Mouse (Mus musculus): Measurements from ENCODE around the gene Tnr. TPM values are rescaled to one million over a fixed set of nuclear protein-coding genes. Genes with fewer than 3 reads are reported as not detected.

Tnr gene
- polyA plus RNA-seq, 1 experiment from 2014 or later: 1.4 TPM

DNA sequence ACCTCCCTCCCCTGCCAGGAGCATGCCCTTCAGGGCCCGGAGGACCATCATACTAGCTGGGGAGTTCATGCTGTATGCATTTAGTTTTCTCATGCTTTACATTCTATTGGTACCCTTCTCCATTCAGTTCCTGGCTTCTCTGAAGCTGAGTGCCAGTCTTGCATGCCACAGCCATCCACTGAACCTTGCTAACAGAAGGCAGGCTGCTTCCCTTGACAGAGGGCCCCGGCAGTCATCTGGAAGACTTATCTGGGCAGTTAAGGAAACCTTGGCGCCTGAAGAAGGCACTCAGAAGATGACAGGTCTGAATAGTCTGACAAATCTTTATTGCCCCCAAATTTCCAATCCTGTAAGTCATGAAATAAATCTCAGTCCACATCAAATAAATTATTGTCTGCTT lies 131.7 kb downstream of the Tnr start:
- Histone ChIP-seq H3K9ac (no peak overlapping the region), H3K27ac (no peak overlapping the region), H3K36me3 (no peaks in the 10 kb centered on the region), H3K9me3 (replicated peaks) (no peaks in the 10 kb centered on the region), H3K4me3 (no peak overlapping the region), H3K27me3 (no peaks in the 10 kb centered on the region), H3K4me2 (replicated peaks) (no peak overlapping the region), H3K4me1 (peaks cover 18% of the 10 kb centered on the region)
- WGBS: 72% methylated on average over 3 of the region's 3 CpGs
- no peak for ATAC-seq (ENCODE audit: low FRiP score)

DNA sequence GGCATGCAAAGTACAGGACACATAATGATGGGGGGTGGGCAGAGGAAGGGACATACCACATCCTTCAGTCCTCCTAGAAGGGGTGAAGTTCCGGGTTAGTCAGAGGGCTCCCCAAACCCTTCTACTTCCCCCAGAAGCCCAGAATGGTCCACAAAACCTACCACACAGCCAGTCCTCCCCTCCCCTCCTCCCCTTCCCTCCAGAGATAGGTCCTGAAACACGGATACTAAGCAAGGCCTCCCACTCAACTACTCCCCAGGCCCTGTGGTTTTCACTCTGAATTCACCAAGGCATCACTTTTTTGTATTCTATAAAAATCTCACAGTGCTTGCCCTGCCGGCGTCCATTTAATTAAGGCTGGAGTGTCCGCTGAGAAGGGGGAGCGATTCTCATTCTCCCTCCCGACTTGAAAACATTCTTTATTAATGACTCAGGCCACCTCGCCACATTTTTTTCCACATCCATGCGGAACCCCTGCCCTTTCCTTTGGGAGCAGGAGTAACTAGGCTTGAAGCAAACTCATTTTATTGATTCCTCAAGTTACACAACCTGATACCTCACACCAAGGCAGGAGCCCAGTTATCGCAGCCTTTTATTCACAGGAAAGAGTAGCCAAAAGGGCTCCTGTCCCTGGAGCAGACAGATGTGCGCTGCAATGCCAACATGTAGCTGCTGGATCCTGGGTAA lies 134.4 kb downstream of the Tnr start:
- H3K4me3 ChIP-seq: no peak overlapping the region
- H3K9me3 ChIP-seq (replicated peaks): no peaks in the 10 kb centered on the region
- WGBS: 32% methylated on average over 11 of the region's 11 CpGs
- no peaks in the 10 kb centered on the region for H3K36me3 ChIP-seq
- H3K4me1 ChIP-seq: peaks cover 20% of the 10 kb centered on the region
- H3K27me3 ChIP-seq: no peaks in the 10 kb centered on the region
- no peak overlapping the region for H3K4me2 ChIP-seq (replicated peaks)
- no peak overlapping the region for H3K9ac ChIP-seq
- H3K27ac ChIP-seq: 0 out of 2 replicates have a peak overlapping the region, but pooled peaks have one; percentile 24
- no peak for ATAC-seq (ENCODE audit: low FRiP score)

DNA sequence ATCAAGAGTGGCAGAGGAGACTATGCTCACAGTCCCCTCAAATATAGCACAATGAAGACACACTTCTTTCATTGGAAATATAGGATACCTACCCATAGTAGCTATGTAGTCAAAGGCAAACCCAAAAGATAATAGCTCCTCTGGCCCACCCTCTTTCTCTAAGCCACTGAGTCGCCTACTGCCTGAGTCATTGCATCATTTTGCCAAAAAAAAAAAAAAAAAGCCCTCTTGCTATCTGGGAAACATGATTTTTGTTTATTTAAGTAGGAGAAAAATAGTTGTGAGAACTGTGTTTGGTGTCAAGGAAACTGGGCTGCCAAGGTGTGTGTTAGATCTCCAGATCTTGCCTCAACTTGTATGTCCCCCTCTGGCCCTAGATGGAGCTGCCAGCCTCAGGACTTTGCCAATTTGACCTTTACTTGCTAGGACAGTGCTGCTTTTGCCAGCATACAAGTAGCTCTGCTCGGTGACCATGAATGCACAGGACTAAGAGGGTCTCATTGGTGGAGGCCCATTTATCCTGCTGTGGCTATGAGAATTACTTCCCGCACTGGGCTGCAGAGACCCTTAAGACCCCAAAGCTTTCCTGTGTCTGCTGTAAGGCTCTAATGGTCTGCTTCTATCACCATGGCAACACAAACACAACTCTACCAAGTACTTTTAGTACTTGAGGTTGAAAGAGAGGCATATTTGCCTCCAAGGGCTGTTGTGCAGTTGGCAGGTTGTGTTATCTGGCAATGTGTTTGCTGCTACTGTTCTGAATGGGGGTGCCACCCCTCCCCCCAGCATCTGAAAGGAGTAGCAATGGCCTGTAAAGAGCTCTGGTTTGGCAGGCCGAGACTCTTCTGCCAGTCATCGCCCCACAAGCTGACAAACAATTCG lies 137.3 kb downstream of the Tnr start:
- H3K36me3 ChIP-seq: no peaks in the 10 kb centered on the region
- ATAC-seq (ENCODE audit: low FRiP score): peak; percentile 47
- H3K9ac ChIP-seq: no peak overlapping the region
- H3K4me2 ChIP-seq (replicated peaks): no peak overlapping the region
- H3K27me3 ChIP-seq: no peaks in the 10 kb centered on the region
- peaks cover 20% of the 10 kb centered on the region for H3K4me1 ChIP-seq
- H3K9me3 ChIP-seq (replicated peaks): no peaks in the 10 kb centered on the region
- WGBS: 50% methylated on average over 6 of the region's 6 CpGs
- H3K4me3 ChIP-seq: no peak overlapping the region
- no peak overlapping the region for H3K27ac ChIP-seq

DNA sequence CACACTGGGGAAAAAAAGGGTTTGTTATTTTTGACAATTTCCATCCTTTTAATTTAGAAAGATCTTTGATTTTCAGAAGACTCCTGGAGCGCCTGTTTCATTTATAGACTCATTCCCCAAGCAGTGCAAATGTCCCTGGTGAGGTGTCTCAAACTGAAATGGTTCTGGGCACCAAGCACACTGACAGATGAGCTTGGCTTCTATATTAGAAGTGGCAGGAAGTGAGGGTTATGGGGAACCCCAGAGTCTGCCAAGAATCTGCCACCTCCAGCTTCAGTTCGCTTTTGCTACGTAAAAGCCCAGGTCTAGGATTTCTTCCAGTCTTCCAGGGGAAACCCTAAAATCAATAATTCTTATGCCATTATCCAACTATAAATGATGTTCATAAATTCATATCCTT lies 140.9 kb downstream of the Tnr start:
- H3K4me1 ChIP-seq: peaks cover 7% of the 10 kb centered on the region; the same call in 1 of the 2 replicates
- H3K4me3 ChIP-seq: no peak overlapping the region
- H3K9ac ChIP-seq: no peak overlapping the region
- no peaks in the 10 kb centered on the region for H3K27me3 ChIP-seq
- no peak for ATAC-seq (ENCODE audit: low FRiP score)
- H3K36me3 ChIP-seq: no peaks in the 10 kb centered on the region
- no peaks in the 10 kb centered on the region for H3K9me3 ChIP-seq (replicated peaks)
- H3K4me2 ChIP-seq (replicated peaks): no peak overlapping the region
- no peak overlapping the region for H3K27ac ChIP-seq
- 89% methylated on average over 3 of the region's 3 CpGs for WGBS

DNA sequence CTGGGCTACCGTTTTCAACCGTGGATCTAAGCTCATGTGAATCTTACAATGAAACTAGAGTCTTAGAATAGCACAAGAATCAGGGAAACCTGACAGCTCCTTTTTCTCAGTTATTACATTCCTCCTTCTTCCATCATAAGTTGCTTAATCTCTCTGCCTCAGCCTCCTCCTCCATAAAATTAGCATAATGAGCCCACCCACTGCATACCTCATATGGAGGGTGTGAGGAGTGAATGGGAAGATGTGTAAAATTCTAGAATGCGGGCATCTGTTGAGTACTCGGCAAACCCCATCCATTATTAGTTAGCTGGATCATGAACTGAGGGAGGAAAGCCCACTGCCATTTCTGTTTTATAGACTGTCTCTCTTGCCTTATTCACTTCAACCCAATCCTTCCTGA lies 141.4 kb downstream of the Tnr start:
- H3K27me3 ChIP-seq: no peaks in the 10 kb centered on the region
- no peaks in the 10 kb centered on the region for H3K36me3 ChIP-seq
- whole genome bisulfite sequencing: 90% methylated on average over 4 of the region's 4 CpGs
- H3K27ac ChIP-seq: no peak overlapping the region
- no peak overlapping the region for H3K4me3 ChIP-seq
- no peaks in the 10 kb centered on the region for H3K9me3 ChIP-seq (replicated peaks)
- no peak overlapping the region for H3K9ac ChIP-seq
- H3K4me1 ChIP-seq: peaks cover 8% of the 10 kb centered on the region
- no peak for ATAC-seq (ENCODE audit: low FRiP score)
- no peak overlapping the region for H3K4me2 ChIP-seq (replicated peaks)

DNA sequence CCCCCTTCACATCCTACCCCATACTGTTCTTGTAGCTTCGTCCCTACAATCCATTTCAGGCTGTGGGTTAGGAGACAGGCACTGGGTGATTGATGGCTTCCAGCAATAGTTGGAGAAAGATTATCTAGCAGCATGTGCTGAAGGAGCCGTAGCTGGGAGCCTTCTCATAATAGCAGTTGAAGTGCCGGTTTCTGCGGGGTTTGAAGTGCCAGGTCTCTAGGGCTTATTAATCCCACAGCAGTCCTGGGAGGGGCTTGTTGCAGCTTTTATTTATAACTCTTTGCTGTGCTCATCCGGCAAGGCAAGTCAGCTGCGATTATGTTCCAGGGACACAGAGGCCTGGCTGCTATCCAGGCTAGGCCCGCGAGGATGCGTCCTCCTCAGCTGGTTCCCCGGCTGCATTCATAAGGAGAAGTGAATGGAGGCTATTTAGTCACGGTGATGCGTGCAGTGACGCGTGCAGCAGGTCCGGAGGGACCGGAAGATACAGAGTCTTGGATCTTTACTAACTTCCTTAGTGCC lies 147.1 kb downstream of the Tnr start:
- peak overlapping the region; percentile 46 for H3K27ac ChIP-seq
- peak overlapping the region; percentile 37 for H3K4me2 ChIP-seq (replicated peaks)
- H3K36me3 ChIP-seq: no peaks in the 10 kb centered on the region
- no peaks in the 10 kb centered on the region for H3K9me3 ChIP-seq (replicated peaks)
- no peaks in the 10 kb centered on the region for H3K27me3 ChIP-seq
- ATAC-seq (ENCODE audit: low FRiP score): peak; percentile 90
- H3K4me1 ChIP-seq: peaks cover 15% of the 10 kb centered on the region
- no peak overlapping the region for H3K4me3 ChIP-seq
- H3K9ac ChIP-seq: no peak overlapping the region
- 16% methylated on average over 16 of the region's 16 CpGs for WGBS

DNA sequence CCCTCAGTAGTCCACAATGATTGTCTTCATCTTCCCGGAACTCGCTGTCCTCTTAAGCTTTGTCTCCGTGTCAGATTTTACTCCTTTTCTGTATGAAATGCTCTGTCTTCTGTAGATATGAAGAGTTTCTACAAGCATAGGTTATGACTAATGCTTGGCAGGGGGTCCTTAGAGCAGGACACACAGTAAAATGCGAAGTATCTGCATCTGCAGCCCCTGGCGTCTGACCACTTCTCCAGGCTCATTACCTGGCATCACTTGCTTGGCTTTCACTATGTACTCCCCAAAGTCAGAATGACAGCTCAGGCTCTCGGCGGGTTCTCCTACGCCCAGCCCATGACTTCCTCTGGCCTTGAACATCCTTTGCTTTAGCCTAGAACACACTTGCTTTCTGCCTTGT lies 147.6 kb downstream of the Tnr start:
- Histone ChIP-seq H3K9ac (no peak overlapping the region), H3K9me3 (replicated peaks) (no peaks in the 10 kb centered on the region), H3K4me2 (replicated peaks) (peak overlapping the region; percentile 37), H3K4me1 (peaks cover 15% of the 10 kb centered on the region), H3K27me3 (no peaks in the 10 kb centered on the region), H3K27ac (peak overlapping the region; percentile 46; the same call in 1 of the 2 replicates), H3K36me3 (no peaks in the 10 kb centered on the region), H3K4me3 (no peak overlapping the region)
- WGBS: 78% methylated on average over 8 of the region's 8 CpGs
- ATAC-seq (ENCODE audit: low FRiP score): peak; percentile 35

DNA sequence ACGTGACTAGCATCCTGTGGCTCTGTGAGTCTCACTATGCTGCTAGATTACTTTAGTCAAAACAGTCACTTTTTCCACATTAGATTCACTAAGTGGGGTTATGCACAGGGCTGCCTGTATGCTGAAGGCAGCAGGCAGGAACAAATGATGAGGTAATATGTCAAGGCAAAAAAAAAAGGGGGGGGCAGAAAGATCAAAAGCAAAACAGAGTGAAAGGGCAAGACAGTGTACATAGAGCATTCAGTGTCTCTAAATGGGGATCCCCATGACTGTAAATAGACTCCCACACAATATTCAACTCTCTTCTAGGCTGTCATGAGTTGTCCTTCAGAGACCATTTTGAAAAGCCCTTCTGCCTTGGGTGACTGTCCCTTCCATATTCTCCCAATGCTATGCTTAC lies 150.7 kb downstream of the Tnr start:
- ATAC-seq (ENCODE audit: low FRiP score): no peak
- 72% methylated on average over 1 of the region's 1 CpGs for WGBS
- H3K9me3 ChIP-seq (replicated peaks): no peaks in the 10 kb centered on the region
- H3K4me1 ChIP-seq: peaks cover 15% of the 10 kb centered on the region
- H3K9ac ChIP-seq: no peak overlapping the region
- H3K27me3 ChIP-seq: no peaks in the 10 kb centered on the region
- no peak overlapping the region for H3K4me3 ChIP-seq
- H3K27ac ChIP-seq: no peak overlapping the region
- H3K36me3 ChIP-seq: no peaks in the 10 kb centered on the region
- H3K4me2 ChIP-seq (replicated peaks): no peak overlapping the region

DNA sequence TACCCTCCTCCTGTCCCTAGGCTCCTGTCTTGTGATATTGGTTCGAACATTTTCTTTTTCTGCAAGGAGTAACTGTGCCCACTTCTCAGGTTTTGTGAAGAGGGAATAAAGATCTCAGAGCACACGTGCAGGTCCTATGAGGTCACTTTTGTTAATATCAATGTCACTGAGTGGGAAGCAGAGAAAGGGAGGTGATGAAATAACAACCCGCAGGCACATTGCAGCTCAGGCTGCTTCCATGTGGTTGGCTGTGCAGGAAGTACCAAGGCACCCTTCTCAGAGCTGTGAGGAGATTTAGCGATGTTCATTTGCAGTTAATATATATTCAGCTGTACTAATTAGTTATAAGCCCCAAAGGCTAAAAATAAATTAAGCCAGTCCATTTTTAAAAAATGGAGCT lies 151.9 kb downstream of the Tnr start:
- Histone ChIP-seq H3K4me3 (no peak overlapping the region), H3K27ac (no peak overlapping the region), H3K27me3 (no peaks in the 10 kb centered on the region), H3K9me3 (replicated peaks) (no peaks in the 10 kb centered on the region), H3K4me2 (replicated peaks) (no peak overlapping the region), H3K9ac (no peak overlapping the region), H3K4me1 (peaks cover 9% of the 10 kb centered on the region), H3K36me3 (no peaks in the 10 kb centered on the region)
- ATAC-seq (ENCODE audit: low FRiP score): 0 out of 2 replicates have a peak, but pooled peaks have one; percentile 26
- 61% methylated on average over 4 of the region's 4 CpGs for WGBS

DNA sequence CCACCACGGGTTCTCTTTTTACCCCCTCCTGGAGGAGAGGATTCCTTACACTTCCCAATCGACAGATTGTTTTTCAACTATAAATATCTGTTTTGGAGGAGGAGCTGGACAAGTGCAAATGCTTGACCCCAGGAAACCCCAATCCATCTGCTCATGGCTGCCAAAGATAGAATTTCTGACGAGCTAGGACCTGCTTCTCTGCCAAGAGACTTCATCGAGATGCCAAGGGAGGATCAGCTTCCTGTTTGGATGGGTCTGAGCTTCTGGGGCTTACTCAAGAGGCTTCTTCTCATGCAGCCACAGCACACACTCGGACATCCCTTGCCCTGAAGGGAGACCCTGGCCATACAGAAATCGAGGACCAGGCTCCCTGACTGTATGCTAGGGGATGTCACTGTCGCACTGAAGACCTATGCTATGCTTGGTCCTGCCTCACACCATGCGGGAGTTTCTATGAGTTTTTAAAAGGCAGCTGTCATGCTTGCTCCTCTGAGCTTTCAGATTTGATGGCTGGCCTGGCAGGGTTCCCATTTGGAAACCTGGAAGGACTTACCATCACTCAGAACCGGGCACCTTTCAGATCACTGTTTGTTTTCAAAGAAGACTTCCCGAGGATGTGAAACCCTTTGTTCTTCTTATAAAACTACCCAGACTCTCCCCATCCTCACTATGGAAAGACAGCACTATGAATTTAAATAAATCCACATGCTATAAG lies 154.8 kb downstream of the Tnr start:
- no peaks in the 10 kb centered on the region for H3K9me3 ChIP-seq (replicated peaks)
- H3K27me3 ChIP-seq: no peaks in the 10 kb centered on the region
- H3K4me3 ChIP-seq: no peak overlapping the region
- no peak overlapping the region for H3K27ac ChIP-seq
- no peak overlapping the region for H3K4me2 ChIP-seq (replicated peaks)
- ATAC-seq (ENCODE audit: low FRiP score): no peak
- no peak overlapping the region for H3K9ac ChIP-seq
- H3K36me3 ChIP-seq: no peaks in the 10 kb centered on the region
- 71% methylated on average over 10 of the region's 10 CpGs for WGBS
- peaks cover 6% of the 10 kb centered on the region; the same call in 1 of the 2 replicates for H3K4me1 ChIP-seq

DNA sequence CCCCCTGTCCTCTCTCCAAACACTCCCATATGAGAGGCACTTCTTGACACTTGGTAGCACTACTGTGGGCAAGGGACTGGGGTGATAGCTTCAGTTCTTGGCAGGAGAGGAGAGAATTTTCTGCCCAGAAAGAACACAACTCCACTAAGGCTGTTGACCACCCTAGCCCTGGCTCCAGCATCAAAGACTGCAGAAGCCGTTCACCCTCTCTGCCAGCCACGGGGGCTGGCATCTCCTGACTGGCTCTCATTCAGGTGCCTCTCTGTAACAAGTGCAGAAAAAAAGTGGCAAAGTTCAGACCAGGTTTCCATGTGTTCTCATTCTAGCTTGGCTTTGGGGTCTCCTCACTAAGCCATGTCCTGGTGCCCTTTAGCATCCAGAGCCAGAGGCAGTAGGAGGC lies 157.7 kb downstream of the Tnr start:
- no peaks in the 10 kb centered on the region for H3K36me3 ChIP-seq
- ATAC-seq (ENCODE audit: low FRiP score): no peak
- no peak overlapping the region for H3K4me3 ChIP-seq
- no peaks in the 10 kb centered on the region for H3K27me3 ChIP-seq
- H3K9ac ChIP-seq: no peak overlapping the region
- no peak overlapping the region for H3K27ac ChIP-seq
- WGBS: 92% methylated on average over 2 of the region's 2 CpGs
- H3K4me2 ChIP-seq (replicated peaks): no peak overlapping the region
- peaks cover 13% of the 10 kb centered on the region for H3K4me1 ChIP-seq
- H3K9me3 ChIP-seq (replicated peaks): no peaks in the 10 kb centered on the region

Data from hindbrain, embryonic 12.5 days (tissue).